Mouse (Mus musculus) adrenal gland, postnatal 25 days (tissue): ENCODE measurements around the gene Klrg2. TPM values are rescaled to one million over a fixed set of nuclear protein-coding genes. Genes with fewer than 3 reads are reported as not detected.

ENCODE experiments used
- DNase-seq: peaks from one replicate; pipeline ENCODE4 v3.0.0; 2021; ENCODE audit warnings: mixed read lengths
- total RNA-seq: library from RNA; stranded (reverse); gene quantifications from 2 replicates; pipeline ENCODE4 v1.2.3, GENCODE M21; 2021

Klrg2 gene
- total RNA-seq, 1 experiment from 2014 or later: 2.8 TPM

- DNase-seq: no peak
Measured at GRCm38 (mm10) chr6:38627486-38627885, 9.6 kb downstream of the Klrg2 start.

- DNase-seq: no peak
Measured at GRCm38 (mm10) chr6:38627081-38627480, 10.0 kb downstream of the Klrg2 start.

- no peak for DNase-seq
Measured at GRCm38 (mm10) chr6:38626086-38626485, 11.0 kb downstream of the Klrg2 start.

DNA sequence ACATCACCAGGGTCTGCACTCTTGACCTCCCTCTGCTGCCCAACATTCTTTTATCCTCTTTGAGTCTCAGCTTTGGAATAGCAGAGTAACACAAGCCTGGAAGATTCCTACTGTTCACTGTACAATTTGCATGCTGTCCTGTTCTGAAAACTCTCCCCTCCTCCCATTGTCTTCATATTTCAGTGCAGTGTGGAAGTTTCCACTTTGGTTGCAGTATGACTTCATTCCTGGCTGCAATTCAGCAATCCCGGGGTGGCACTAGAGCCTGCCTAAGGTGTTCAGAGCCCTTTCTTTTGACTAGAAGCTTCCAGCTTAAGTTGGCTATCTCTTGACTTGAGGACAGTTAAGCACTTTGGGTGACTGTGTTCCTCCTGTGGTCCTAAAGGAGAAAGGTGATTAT lies 12.6 kb downstream of the Klrg2 start:
- peak; percentile 42 for DNase-seq

DNA sequence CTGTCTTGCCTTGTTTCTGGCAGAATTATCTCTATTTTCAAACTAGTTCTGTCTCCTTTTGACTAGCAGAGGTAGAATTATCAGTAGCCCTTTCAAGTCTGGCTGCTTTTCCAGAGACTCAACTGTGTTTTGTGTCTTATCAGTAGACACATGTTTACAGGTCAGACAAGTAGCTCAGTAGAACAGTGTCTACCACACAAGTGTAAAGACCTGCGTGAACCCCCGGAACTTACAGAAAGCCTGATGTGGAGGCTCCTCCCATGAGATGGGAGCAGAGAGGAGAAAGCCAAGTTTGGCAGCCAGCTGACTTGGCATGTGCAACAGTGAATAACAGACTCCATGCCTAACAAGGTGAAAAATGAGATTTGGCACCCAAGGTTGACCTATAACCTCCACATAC lies 13.6 kb downstream of the Klrg2 start:
- DNase-seq: no peak

DNA sequence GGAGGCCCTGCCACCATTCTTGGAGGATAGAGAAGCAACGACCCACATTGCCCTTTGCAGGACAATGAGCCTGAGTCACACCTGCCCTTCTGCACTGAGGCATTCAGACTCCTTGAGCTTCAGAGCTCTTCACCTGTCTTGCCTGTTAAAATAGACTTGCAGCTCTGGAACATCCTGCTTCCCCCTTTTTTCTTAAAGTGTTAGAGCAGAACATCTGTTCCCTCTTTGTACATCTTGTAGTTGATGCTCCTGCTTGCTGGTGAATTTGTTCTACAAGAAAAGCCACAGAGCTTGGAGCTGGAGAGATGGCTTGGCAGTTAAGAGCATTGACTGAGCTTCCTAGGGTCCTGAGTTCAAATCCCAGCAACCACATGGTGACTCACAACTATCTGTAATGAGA lies 14.6 kb downstream of the Klrg2 start:
- no peak for DNase-seq

- no peak for DNase-seq
Measured at GRCm38 (mm10) chr6:38609892-38610291, 27.1 kb downstream of the Klrg2 start.

GRCm38 (mm10) chr6:38597481-38597880 lies 39.6 kb downstream of the Klrg2 start:
- no peak for DNase-seq

DNA sequence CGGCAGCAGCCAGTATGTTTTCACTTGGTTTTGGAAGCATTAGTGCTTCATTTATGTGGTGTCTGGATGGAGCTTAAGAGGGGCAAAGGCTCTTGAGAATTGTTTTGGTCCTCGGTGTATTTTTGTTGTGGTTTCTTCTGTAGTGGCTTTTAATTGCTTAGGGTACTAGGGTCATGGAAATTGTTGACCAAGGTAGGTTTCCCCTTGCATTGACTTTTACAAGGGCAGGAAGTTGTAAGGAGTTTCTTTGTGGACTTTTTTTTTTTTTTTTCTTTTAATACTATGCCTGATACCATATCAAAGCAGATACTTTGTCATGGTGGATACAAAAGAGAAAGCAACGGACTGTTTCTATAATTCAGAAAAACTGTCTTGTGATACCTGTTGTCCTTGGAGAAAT lies 55.3 kb downstream of the Klrg2 start:
- DNase-seq: no peak

DNA sequence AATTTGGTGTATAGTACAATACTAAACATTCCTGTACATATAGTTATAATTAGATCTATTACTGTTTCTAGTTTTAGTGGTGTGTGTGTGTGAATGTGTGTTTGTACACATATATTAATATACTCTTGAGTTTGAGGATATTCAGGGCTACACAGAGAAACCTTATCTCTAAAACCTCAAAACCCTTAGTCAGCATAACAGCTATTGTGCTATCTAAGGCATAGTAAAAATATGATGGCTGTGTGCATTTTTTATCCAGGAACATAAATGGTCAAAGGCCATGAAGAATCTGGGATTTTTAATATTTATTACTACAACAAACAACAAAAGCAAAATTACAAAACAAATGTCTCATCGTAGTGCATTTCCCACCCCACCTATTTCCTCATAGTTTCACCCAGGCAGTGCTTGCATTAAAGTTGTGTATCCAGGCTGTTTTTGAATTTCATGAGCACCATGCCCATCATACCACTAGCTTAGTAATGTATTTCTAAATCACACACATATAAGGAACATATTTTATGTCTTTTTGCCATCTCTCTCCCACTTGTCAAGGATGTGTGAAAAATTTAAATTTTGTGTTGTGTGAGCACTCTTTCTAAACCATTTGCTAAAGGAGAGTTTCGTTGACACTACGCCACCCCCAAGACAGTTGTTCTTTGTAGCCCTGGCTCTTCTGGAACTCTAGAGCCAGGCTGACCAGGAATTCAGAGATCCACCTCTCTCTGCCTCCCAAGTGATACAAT lies 56.8 kb downstream of the Klrg2 start:
- no peak for DNase-seq

DNA sequence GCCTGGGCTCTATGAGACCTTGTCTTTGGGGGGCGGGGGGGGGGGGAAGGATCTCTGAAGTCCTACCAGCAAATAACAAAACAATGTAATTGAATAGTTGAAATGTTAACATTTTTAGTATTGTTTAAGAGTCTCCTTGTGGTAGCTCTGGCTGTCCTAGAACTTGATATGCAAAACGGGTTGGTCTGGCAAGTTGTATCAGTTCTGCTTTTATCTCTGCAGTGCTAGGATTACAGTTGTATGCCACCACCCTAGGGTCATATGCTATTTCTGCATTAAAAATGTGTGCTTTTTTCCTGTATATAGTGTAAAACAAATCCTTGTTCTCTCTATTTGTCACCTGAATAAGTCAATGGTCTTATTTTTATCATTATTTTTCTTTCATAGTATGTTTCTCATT lies 60.9 kb downstream of the Klrg2 start:
- DNase-seq: no peak

Other genes starting within 250 kb of the Klrg2 start
- 34.2 and 39.3 TPM in 2 replicates for gene Ubn2, start 203.3 kb downstream of the Klrg2 start, total RNA-seq
- gene Fmc1, start 103.7 kb downstream of the Klrg2 start, total RNA-seq: 102 and 114 TPM in 2 replicates
- gene Luc7l2, start 85.9 kb downstream of the Klrg2 start, total RNA-seq: 213 and 228 TPM in 2 replicates
- 3.7 and 4.9 TPM in 2 replicates for gene Clec2l, start 25.8 kb upstream of the Klrg2 start, total RNA-seq
- gene Tbxas1, start 238.2 kb upstream of the Klrg2 start, total RNA-seq: 5.3 and 7.8 TPM in 2 replicates
- 137 TPM in 2 replicates for gene Hipk2, start 238.9 kb upstream of the Klrg2 start, total RNA-seq